Mouse (Mus musculus) mouse embryonic stem cell (cell line): Measurements from ENCODE around the gene Prom1.
"Not testable (repeated sequence)": the region's sequence is repeated elsewhere in the genome, so short reads cannot be mapped to it uniquely, and the experiment has no call there.

Experiments used
- in situ Hi-C, 2 experiments: fragments of 300-500 bp; cut with MboI; formaldehyde crosslinking; loops; 1 replicate in 1 of 2; 3 replicates in 1 of 2; pipeline ENCODE4 v1.14.3; 2019 to 2020; ENCODE audit warnings: low sequenced_read_pairs in 2 of 2, low pct_unique_long_range_greater_than_20kb in 1 of 2, mixed read lengths in 1 of 2; ENCODE audit not compliant: unreplicated experiment in 1 of 2

The Prom1 gene

DNA sequence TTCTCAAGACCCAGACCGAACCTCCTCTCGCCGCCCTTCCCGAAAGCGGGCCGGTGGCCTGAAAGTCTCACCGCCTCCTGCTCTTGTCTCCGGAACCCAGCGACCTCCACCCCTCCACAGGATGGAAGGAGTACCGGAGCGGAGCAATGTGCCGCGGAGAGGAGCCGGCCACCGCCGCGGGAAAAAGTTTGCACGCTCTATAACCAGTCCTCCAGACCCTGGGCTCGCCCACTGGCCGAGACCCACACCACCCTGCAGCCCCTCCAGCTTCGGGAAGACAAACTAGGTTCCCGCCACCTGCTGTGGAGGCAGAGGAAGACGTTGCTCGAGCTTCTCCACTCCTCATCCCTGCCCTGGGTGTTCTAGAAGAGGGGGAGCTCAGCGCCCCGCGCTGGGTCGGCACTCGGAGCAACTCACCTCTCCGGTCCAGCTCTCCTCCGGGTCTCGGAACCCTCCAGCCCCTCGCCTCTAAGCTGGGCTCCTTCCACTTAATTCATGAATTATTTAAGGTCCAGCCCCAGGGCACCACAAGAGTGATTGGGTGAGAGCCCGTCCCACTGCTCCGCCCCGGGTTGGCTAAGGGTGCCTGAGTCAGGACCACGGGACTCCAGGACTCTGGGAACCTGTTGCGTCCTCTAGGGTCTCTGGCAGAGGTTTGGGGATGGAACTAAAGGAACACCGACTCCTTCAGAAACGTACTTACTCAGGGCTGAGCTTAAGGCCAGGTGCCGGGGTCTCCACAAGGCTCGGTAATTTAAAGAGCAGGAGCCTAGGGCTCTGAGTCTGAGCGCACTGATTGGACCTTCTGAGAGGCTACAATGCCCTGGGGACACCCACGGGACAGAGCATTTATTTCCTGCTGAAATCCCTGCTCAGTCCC, at the start of gene Prom1:
Gene Prom1 (minus strand): TSS at position 802 of the 880 bp plus-strand sequence.
- in situ Hi-C loops: no loop called here

DNA sequence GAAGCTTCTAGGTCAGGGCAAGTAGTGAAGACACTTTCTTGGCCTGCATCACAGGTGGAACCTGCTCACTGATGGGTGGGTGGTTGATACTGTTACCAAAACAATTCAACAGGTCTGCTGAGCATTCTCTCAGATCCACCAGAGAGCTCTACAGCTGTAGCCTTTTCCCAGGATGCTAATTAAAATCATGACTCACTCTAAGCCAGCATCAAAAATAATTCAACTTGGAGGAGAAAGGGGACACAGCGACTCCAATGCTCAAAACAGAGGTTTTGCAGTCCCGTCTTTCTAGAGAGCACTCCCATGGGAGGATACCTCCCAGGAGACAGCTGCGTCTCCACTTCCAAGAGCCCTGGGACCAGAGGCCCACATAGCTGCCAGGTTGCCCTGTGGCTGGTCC, 45.9 kb upstream of the Prom1 start:
- in situ Hi-C loops: no loop called here

DNA sequence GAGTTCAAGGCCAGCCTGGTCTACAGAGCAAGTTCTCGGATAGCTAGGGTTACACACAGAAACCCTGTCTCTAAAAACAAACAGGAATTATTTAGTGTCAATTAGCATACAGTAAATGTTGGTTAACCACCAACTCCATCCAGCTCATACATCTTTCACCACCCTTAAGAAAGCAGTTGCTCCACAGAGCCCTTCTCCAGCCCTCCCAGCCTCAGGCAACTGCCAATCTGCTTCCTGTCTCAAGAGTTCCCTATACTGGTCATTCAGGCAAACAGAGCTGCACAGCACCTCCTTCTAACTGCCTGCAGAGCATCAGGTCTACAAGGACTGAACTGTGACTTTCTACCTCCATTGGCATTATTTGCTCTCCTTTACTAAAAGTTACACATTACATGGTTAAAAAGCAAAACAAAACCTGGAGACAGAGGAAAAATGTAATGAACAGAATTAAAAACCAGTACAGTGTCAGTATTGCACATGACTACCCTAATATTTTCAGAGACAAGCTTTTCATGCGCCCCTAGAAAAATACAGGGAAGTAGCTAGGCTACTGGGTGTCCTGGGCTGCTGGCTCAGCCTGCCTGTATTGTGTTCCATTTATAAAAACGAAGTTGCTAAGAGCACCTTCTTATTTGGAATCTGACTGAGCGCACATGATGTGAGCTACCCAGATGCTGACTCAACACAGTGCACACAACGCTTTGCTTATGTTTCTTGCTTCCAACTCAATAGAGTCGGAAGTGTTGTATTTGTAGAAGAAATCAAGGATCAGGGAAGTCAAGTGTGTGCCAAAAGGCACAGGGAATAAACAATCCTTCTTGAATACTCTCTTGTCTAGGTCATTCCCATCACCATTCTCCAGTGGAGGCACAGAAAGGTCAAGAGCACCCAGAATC, 44.9 kb upstream of the Prom1 start:
- in situ Hi-C loops: no loop called here

GRCm38 (mm10) chr5:44143467-44144235, 41.8 kb upstream of the Prom1 start:
- in situ Hi-C loops: no loop called here

- in situ Hi-C loops: no loop called here
Measured at GRCm38 (mm10) chr5:44127487-44127886, 25.7 kb upstream of the Prom1 start.

GRCm38 (mm10) chr5:44126574-44126973, 24.7 kb upstream of the Prom1 start:
- in situ Hi-C loops: not testable (repeated sequence)

DNA sequence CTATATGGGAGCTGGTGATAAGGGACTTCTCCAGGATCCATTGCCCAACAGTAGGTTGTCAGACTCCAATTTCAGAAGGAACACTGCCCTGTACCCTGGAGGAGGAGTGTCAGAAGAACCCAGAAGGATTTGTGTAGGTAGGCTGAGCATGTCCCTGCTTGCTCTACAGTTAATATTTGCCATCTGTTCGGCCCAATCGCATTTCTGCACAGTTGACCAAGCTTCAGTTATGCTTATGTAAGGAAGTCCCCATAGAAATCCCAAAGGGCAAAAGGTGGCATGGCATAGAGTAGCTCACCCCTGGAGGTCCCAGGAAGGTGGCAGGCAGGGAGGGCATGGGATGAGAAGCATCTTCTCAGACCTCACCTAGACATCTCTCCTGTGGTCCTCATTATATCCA, 19.6 kb upstream of the Prom1 start:
- in situ Hi-C loops: no loop called here

DNA sequence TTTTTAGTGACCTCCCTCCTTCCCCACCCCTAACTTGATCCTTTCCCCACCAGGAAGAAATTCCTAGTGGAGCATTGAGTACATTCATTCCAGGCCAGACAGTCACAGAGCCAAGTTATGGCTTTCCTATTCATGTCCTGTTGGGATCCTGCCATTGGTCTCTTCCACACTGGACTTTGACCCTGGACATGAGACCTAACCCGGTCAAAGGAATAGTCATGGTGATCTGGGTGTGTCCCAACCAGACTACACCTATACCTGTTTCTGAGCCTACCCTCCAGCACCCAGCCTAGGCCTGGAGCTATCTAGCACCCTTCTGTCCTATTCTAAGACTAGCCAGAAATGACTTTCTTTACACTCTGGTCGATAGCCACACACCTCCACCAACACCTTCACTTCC, 11.3 kb upstream of the Prom1 start:
- in situ Hi-C loops: no loop called here

DNA sequence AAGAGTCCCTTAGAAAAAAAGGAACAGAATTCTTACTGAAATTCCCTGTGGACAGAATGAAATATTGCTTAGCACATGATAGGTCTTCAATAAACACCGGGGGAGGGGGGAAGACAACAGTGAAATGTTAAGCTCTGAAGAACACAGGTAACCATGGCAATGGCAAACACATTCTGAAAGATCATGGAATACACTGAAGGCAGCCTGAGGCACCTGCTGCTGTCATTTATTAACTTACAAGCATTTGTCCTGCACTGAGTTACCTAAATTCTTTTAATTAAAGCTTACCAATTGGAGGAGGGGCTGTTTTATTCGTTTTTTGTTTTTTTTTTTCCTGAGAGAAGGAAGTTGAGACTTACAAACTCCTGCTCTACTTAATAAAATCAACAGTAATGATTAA, 7.3 kb upstream of the Prom1 start:
- in situ Hi-C loops: no loop called here

DNA sequence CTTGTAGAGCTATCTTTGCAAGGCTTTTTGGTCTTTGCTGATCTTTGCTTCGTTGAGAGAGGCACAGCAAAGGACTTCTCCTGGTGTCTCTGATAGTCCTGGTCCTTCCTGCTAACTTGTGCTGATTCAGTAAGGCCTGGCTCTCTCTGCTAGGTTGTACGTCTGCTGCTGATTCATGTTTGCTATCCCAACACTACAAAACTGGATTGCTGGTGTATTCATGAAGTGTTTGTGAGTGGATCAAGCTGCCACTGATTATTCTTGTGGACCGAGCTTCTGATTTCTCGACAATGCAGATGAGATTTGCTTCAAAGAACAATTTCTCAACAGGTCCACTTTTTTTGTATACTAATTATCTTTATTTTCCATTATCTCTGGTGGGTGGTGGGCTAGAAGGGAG, 6.3 kb upstream of the Prom1 start:
- in situ Hi-C loops: no loop called here

GRCm38 (mm10) chr5:44105192-44105591, 3.4 kb upstream of the Prom1 start:
- in situ Hi-C loops: no loop called here

GRCm38 (mm10) chr5:44104686-44105085, 2.9 kb upstream of the Prom1 start:
- in situ Hi-C loops: no loop called here

GRCm38 (mm10) chr5:44104120-44104519, 2.3 kb upstream of the Prom1 start:
- in situ Hi-C loops: no loop called here

DNA sequence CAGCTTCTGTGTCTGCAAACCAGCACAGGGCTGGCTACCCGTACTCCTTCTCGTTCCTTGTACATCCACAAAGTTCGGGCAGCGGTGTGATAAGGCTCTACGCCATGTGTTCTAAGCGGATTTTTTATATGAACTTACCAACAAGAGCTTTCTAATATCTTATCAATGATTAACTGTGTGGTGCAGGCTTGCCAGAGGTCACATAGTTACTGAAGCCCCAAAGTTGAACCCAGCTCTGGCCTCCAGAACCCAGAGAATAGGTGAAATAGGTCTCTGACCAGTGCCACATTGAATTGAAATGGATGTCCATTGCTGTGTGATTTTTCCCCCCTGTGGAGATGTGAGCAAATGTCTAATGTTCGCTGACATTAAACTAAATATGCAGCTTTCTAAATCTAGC, 1.3 kb upstream of the Prom1 start:
- in situ Hi-C loops: no loop called here

DNA sequence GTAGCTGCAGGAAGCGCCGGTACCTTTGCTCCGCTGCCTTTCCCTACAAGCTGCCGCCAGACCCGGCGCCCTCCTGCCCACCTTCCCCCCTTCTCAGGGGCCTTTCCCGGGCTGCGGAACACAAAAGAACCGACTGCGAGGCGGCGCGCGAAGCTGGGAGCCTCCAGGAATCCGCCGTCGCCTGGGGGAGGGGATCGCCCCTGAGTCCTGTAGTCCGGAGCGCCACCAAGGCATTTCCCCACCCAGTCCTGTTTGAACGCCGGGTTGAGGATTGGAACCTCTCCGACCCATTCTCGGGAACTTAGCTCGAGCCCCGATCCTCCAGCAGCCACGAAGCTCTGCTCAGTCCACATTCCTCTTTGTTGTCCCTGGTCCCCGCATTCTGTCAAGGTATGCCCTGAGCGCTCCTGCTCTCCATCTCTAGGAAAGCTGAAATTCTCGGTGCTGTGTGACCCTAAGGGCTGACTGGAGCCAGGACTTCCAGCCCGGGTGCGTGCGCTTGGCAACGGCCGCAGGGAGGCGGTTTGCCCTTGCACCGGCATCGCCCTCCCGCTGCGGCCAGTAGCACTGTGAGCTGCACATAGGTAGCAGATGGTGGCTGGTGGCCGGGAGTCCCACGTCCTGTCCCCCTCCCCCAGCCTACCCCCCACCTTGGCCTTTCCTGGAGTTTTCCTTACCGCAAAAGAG, 1.1 kb downstream of the Prom1 start:
- in situ Hi-C loops: no loop called here

GRCm38 (mm10) chr5:44100187-44100543, 1.7 kb downstream of the Prom1 start:
- in situ Hi-C loops: no loop called here

GRCm38 (mm10) chr5:44096996-44097395, 4.8 kb downstream of the Prom1 start:
- in situ Hi-C loops: no loop called here

- in situ Hi-C loops: no loop called here
Measured at GRCm38 (mm10) chr5:44096106-44096505, 5.7 kb downstream of the Prom1 start.
